In the genomic region with DNA sequence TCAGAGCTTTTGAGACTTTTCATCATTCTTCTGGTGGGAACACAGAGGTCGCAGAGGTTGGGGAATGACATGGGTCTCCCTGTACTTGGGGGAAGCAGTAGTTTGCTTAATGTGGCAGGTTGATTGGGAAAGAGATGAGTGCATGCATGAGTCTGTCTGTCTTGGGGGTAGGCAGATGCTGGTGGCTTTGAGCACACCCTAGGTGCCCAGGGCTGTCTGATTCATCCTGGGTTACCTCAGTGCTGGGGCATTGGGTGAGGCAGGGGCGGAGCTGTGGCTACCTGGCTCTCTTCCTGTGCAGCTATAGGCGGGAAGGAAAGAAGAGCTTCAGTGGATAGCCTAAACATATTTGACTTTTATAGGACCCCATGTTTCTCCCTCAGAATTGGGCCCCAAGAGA, we compare ENCODE assay signal across 16 mouse cellular contexts. TPM values are rescaled to one million over a fixed set of nuclear protein-coding genes. Genes with fewer than 3 reads are reported as not detected.
DNase-seq lines count a peak whose midpoint lies in the region; ATAC-seq and TF ChIP-seq lines count a peak whose summit lies in the region.
"Had no signal": no experiment of that assay in that cellular context is flagged by ENCODE, and none has a peak within 500 bp of the region (broad histone marks: within the 10 kb centered on the region; RNA-seq: fewer than 3 reads in every experiment).

No protein-coding gene starts in this region.

- no peak for TF ChIP-seq CTCF in forebrain, postnatal 0 days (IDR thresholded peaks at IDR 0.05; ENCODE audit: low read depth)
- no peak for TF ChIP-seq CTCF in C2C12 (IDR thresholded peaks at IDR 0.05; ENCODE audit: control insufficient read depth, insufficient read depth, insufficient read length)

- no peak overlapping the region for H3ac ChIP-seq in C2C12 (ENCODE audit: control insufficient read depth, insufficient read length, low read depth)

- H3K9ac ChIP-seq in forebrain, postnatal 0 days, result no peak overlapping the region
- no peak overlapping the region for H3K9ac ChIP-seq in forebrain, embryonic 11.5 days (ENCODE audit: low read length)
- H3K9ac ChIP-seq in intestine, embryonic 16.5 days (ENCODE audit: low read depth, low read length), result 0 out of 2 replicates have a peak overlapping the region, but pooled peaks have one; percentile 3
- no peak overlapping the region for H3K9ac ChIP-seq in intestine, embryonic 15.5 days
- peak overlapping the region; percentile 31; the same call in 1 of the 2 replicates for H3K9ac ChIP-seq in limb, embryonic 13.5 days
- H3K9ac ChIP-seq: lung, embryonic 14.5 days had no signal

- ATAC-seq in forebrain, postnatal 0 days, result no peak
- no peak for ATAC-seq in forebrain, embryonic 11.5 days (replicated peaks; ENCODE audit: low FRiP score)
- ATAC-seq in intestine, embryonic 16.5 days, result no peak
- no peak for ATAC-seq in intestine, embryonic 15.5 days
- ATAC-seq in limb, embryonic 13.5 days (ENCODE audit: low FRiP score, low read depth), result no peak
- ATAC-seq: CD4-positive, CD25-positive, alpha-beta regulatory T cell, adult 4 months had no signal

- H3K36me3 ChIP-seq in forebrain, postnatal 0 days (ENCODE audit: insufficient read depth), result peaks cover 19% of the 10 kb centered on the region
- no peaks in the 10 kb centered on the region; the same call in 1 of the 2 replicates for H3K36me3 ChIP-seq in forebrain, embryonic 11.5 days (ENCODE audit: control insufficient read depth, insufficient read depth, low read length)
- H3K36me3 ChIP-seq in intestine, embryonic 16.5 days (ENCODE audit: control insufficient read depth, insufficient read depth, low read length), result peaks cover 2% of the 10 kb centered on the region; the same call in 1 of the 2 replicates
- peaks cover 10% of the 10 kb centered on the region; the same call in 1 of the 2 replicates for H3K36me3 ChIP-seq in intestine, embryonic 15.5 days
- H3K36me3 ChIP-seq in C2C12 (ENCODE audit: control insufficient read depth, insufficient read depth), result peaks cover 10% of the 10 kb centered on the region
- peaks cover 37% of the 10 kb centered on the region for H3K36me3 ChIP-seq in limb, embryonic 13.5 days

- H3K27ac ChIP-seq in forebrain, postnatal 0 days (ENCODE audit: low read depth, low read length), result peak overlapping the region; percentile 21; the same call in 1 of the 2 replicates
- no peak overlapping the region for H3K27ac ChIP-seq in forebrain, embryonic 11.5 days (ENCODE audit: low read depth, low read length)
- no peak overlapping the region for H3K27ac ChIP-seq in intestine, embryonic 16.5 days (ENCODE audit: low read length)
- no peak overlapping the region for H3K27ac ChIP-seq in intestine, embryonic 15.5 days
- H3K27ac ChIP-seq in limb, embryonic 13.5 days, result no peak overlapping the region
- H3K27ac ChIP-seq: forebrain, embryonic 10.5 days had no signal

- 82% methylated on average over 3 of the region's 3 CpGs for WGBS in forebrain, postnatal 0 days
- WGBS in forebrain, embryonic 11.5 days, result 86% methylated on average over 3 of the region's 3 CpGs
- 81% methylated on average over 3 of the region's 3 CpGs for WGBS in intestine, embryonic 16.5 days
- WGBS in intestine, embryonic 15.5 days, result 76% methylated on average over 3 of the region's 3 CpGs
- WGBS in limb, embryonic 13.5 days, result 85% methylated on average over 3 of the region's 3 CpGs

- no peak overlapping the region for H3K4me3 ChIP-seq in forebrain, postnatal 0 days (ENCODE audit: low read depth, low read length)
- no peak overlapping the region for H3K4me3 ChIP-seq in forebrain, embryonic 11.5 days (ENCODE audit: low read depth, low read length)
- no peak overlapping the region for H3K4me3 ChIP-seq in intestine, embryonic 16.5 days (ENCODE audit: low read length)
- no peak overlapping the region for H3K4me3 ChIP-seq in intestine, embryonic 15.5 days (replicated peaks)
- H3K4me3 ChIP-seq in C2C12 (ENCODE audit: insufficient read depth, poor library complexity, severe bottlenecking), result no peak overlapping the region
- no peak overlapping the region for H3K4me3 ChIP-seq in limb, embryonic 13.5 days
- H3K4me3 ChIP-seq: forebrain, embryonic 10.5 days; neural tube, embryonic 13.5 days had no signal

- H3K79me3 ChIP-seq in C2C12 (ENCODE audit: low read depth), result peaks cover 14% of the 10 kb centered on the region

- peaks cover 54% of the 10 kb centered on the region for H3K79me2 ChIP-seq in C2C12 (ENCODE audit: control insufficient read depth, insufficient read depth)

- H3K4me2 ChIP-seq in forebrain, postnatal 0 days (ENCODE audit: low read depth), result no peak overlapping the region
- no peak overlapping the region for H3K4me2 ChIP-seq in forebrain, embryonic 11.5 days (ENCODE audit: low read depth, low read length, severe bottlenecking)
- H3K4me2 ChIP-seq in intestine, embryonic 16.5 days (ENCODE audit: low read depth, low read length), result no peak overlapping the region
- no peak overlapping the region for H3K4me2 ChIP-seq in intestine, embryonic 15.5 days (replicated peaks)
- H3K4me2 ChIP-seq in limb, embryonic 13.5 days (replicated peaks), result no peak overlapping the region
- H3K4me2 ChIP-seq: lung, embryonic 14.5 days; neural tube, embryonic 13.5 days had no signal

- H3K9me3 ChIP-seq in forebrain, postnatal 0 days (ENCODE audit: low read length), result no peaks in the 10 kb centered on the region
- H3K9me3 ChIP-seq in forebrain, embryonic 11.5 days (ENCODE audit: control insufficient read depth, low read length), result no peaks in the 10 kb centered on the region
- no peaks in the 10 kb centered on the region for H3K9me3 ChIP-seq in intestine, embryonic 16.5 days (ENCODE audit: control insufficient read depth, low read length)
- H3K9me3 ChIP-seq in intestine, embryonic 15.5 days, result no peaks in the 10 kb centered on the region
- H3K9me3 ChIP-seq in limb, embryonic 13.5 days, result no peaks in the 10 kb centered on the region
- H3K9me3 ChIP-seq: forebrain, embryonic 10.5 days; neural tube, embryonic 13.5 days had no signal

- H3K27me3 ChIP-seq in forebrain, postnatal 0 days (ENCODE audit: insufficient read depth, low read length), result no peaks in the 10 kb centered on the region
- no peaks in the 10 kb centered on the region for H3K27me3 ChIP-seq in forebrain, embryonic 11.5 days (ENCODE audit: control insufficient read depth, insufficient read depth, low read length)
- H3K27me3 ChIP-seq in intestine, embryonic 16.5 days (replicated peaks; ENCODE audit: control insufficient read depth, insufficient read depth, low read length), result no peaks in the 10 kb centered on the region
- no peaks in the 10 kb centered on the region for H3K27me3 ChIP-seq in intestine, embryonic 15.5 days (replicated peaks)
- H3K27me3 ChIP-seq in C2C12 (ENCODE audit: control insufficient read depth, insufficient read depth, insufficient read length), result no peaks in the 10 kb centered on the region
- H3K27me3 ChIP-seq in limb, embryonic 13.5 days, result no peaks in the 10 kb centered on the region
- H3K27me3 ChIP-seq: neural tube, embryonic 13.5 days had no signal

- H3K4me1 ChIP-seq in forebrain, postnatal 0 days (ENCODE audit: insufficient read depth), result peaks cover 20% of the 10 kb centered on the region
- H3K4me1 ChIP-seq in forebrain, embryonic 11.5 days (replicated peaks; ENCODE audit: control insufficient read depth, insufficient read depth, low read length), result no peaks in the 10 kb centered on the region; the same call in 1 of the 2 replicates
- H3K4me1 ChIP-seq in intestine, embryonic 16.5 days (ENCODE audit: control insufficient read depth, insufficient read depth, low read length), result peaks cover 15% of the 10 kb centered on the region
- peaks cover 25% of the 10 kb centered on the region for H3K4me1 ChIP-seq in intestine, embryonic 15.5 days (replicated peaks)
- H3K4me1 ChIP-seq in limb, embryonic 13.5 days, result peaks cover 43% of the 10 kb centered on the region

- no peak for DNase-seq in forebrain, postnatal 0 days
- DNase-seq in forebrain, embryonic 11.5 days (ENCODE audit: low spot score), result no peak
- no peak for DNase-seq in frontal cortex, postnatal 14 days (ENCODE audit: low spot score in 2 of 2)
- DNase-seq in layer of hippocampus, adult 9-11 months, result no peak
- DNase-seq: adrenal gland, adult 8-10 months; embryo, embryonic 11 days; lung, embryonic 14.5 days; thymus, postnatal 36 days had no signal

RNA-seq across cellular contexts. Expression of a gene that starts 16.8 kb away (rescaled TPM):
- 61.1 and 64.2 TPM in 2 replicates for total RNA-seq in forebrain, postnatal 0 days (2014; rRNA removed)
- polyA plus RNA-seq in forebrain, postnatal 0 days (2015; fragmentation: Nextera tagmentation; extraction: Ambion mirVana), result 53.7 and 53.9 TPM in 2 replicates
- polyA plus RNA-seq in forebrain, embryonic 11.5 days (2014; fragmentation: Nextera tagmentation; extraction: Ambion mirVana), result 72.3 and 75.2 TPM in 2 replicates
- polyA plus RNA-seq in intestine, embryonic 16.5 days (2015; fragmentation: Nextera tagmentation; extraction: Ambion mirVana), result 58.5 and 60.3 TPM in 2 replicates
- 68.4 and 71.1 TPM in 2 replicates for polyA plus RNA-seq in intestine, embryonic 15.5 days (2015; fragmentation: Nextera tagmentation; extraction: Ambion mirVana)
- polyA plus RNA-seq in C2C12 (2012; fragmentation: generic; extraction: Trizol), result 102 TPM
- polyA plus RNA-seq in limb, embryonic 13.5 days (2015; fragmentation: Nextera tagmentation; extraction: Ambion mirVana), result 114 and 117 TPM in 2 replicates

RNA-seq across cellular contexts. Expression of a gene that starts 45.6 kb away (rescaled TPM):
- 95.8 and 111 TPM in 2 replicates for total RNA-seq in forebrain, postnatal 0 days (2014; rRNA removed)
- 116 and 118 TPM in 2 replicates for polyA plus RNA-seq in forebrain, postnatal 0 days (2015; fragmentation: Nextera tagmentation; extraction: Ambion mirVana)
- polyA plus RNA-seq in forebrain, embryonic 11.5 days (2014; fragmentation: Nextera tagmentation; extraction: Ambion mirVana), result 12.6 and 13.9 TPM in 2 replicates
- 1.5 and 1.8 TPM in 2 replicates for polyA plus RNA-seq in intestine, embryonic 16.5 days (2015; fragmentation: Nextera tagmentation; extraction: Ambion mirVana)
- polyA plus RNA-seq in intestine, embryonic 15.5 days (2015; fragmentation: Nextera tagmentation; extraction: Ambion mirVana), result 2.3 and 2.5 TPM in 2 replicates
- 0.11 TPM for polyA plus RNA-seq in C2C12 (2012; fragmentation: generic; extraction: Trizol)
- 0.10 TPM in 1 of 2 replicates, not detected in the other for polyA plus RNA-seq in limb, embryonic 13.5 days (2015; fragmentation: Nextera tagmentation; extraction: Ambion mirVana)
- total RNA-seq: adrenal gland, adult 8-10 months; gastrocnemius, postnatal 14 days had no signal
- polyA plus RNA-seq: CD4-positive, CD25-positive, alpha-beta regulatory T cell, adult 4 months had no signal

RNA-seq across cellular contexts. Expression of a gene that starts 55.1 kb away (rescaled TPM):
- 7.5 and 8.7 TPM in 2 replicates for total RNA-seq in forebrain, postnatal 0 days (2014; rRNA removed)
- polyA plus RNA-seq in forebrain, postnatal 0 days (2015; fragmentation: Nextera tagmentation; extraction: Ambion mirVana), result 26.3 and 28.1 TPM in 2 replicates
- polyA plus RNA-seq in forebrain, embryonic 11.5 days (2014; fragmentation: Nextera tagmentation; extraction: Ambion mirVana), result 34.0 and 34.1 TPM in 2 replicates
- 21.5 and 21.8 TPM in 2 replicates for polyA plus RNA-seq in intestine, embryonic 16.5 days (2015; fragmentation: Nextera tagmentation; extraction: Ambion mirVana)
- polyA plus RNA-seq in intestine, embryonic 15.5 days (2015; fragmentation: Nextera tagmentation; extraction: Ambion mirVana), result 21.7 and 24.1 TPM in 2 replicates
- polyA plus RNA-seq in C2C12 (2012; fragmentation: generic; extraction: Trizol), result 26.9 TPM
- polyA plus RNA-seq in limb, embryonic 13.5 days (2015; fragmentation: Nextera tagmentation; extraction: Ambion mirVana), result 34.6 and 37.0 TPM in 2 replicates

RNA-seq across cellular contexts. Expression of a gene that starts 55.1 kb away (rescaled TPM):
- 144 and 219 TPM in 2 replicates for total RNA-seq in forebrain, postnatal 0 days (2014; rRNA removed)
- 205 and 246 TPM in 2 replicates for polyA plus RNA-seq in forebrain, postnatal 0 days (2015; fragmentation: Nextera tagmentation; extraction: Ambion mirVana)
- 52.1 and 56.4 TPM in 2 replicates for polyA plus RNA-seq in forebrain, embryonic 11.5 days (2014; fragmentation: Nextera tagmentation; extraction: Ambion mirVana)
- polyA plus RNA-seq in intestine, embryonic 16.5 days (2015; fragmentation: Nextera tagmentation; extraction: Ambion mirVana), result 65.6 and 73.0 TPM in 2 replicates
- polyA plus RNA-seq in intestine, embryonic 15.5 days (2015; fragmentation: Nextera tagmentation; extraction: Ambion mirVana), result 64.5 and 65.0 TPM in 2 replicates
- 60.5 TPM for polyA plus RNA-seq in C2C12 (2012; fragmentation: generic; extraction: Trizol)
- polyA plus RNA-seq in limb, embryonic 13.5 days (2015; fragmentation: Nextera tagmentation; extraction: Ambion mirVana), result 94.8 and 95.0 TPM in 2 replicates

Comparison
In these comparisons a context has a peak if more than half of its experiments do, and no peak if none do; other contexts are left out.
1. H3K9ac ChIP-seq: peak in intestine, embryonic 16.5 days (single experiment) and limb, embryonic 13.5 days (single experiment); none in forebrain, postnatal 0 days (single experiment), forebrain, embryonic 11.5 days (single experiment) and intestine, embryonic 15.5 days (single experiment).